Mouse (Mus musculus) liver, embryonic 14.5 days (tissue): ENCODE results near the gene Ctrb1. TPM values are rescaled to one million over a fixed set of nuclear protein-coding genes. Genes with fewer than 3 reads are reported as not detected.

Experiments used
- ATAC-seq: fragments of 200-750 bp; cut with Nextera tagmentation; 2 replicates; pipeline ENCODE4 v1.8.0; 2017; ENCODE audit warnings: moderate number of reproducible peaks, mild to moderate bottlenecking, moderate library complexity; ENCODE audit not compliant: insufficient read depth
- DNase-seq, 3 experiments: peaks; one replicate each; pipeline ENCODE4 v3.0.0-alpha.2; 2012 to 2013; ENCODE audit warnings: low read depth in 3 of 3, low spot score in 3 of 3
- H3K27ac ChIP-seq: fragments of 300-500 bp; sonication (generic); 2 replicates; pipeline ENCODE4 v1.5.1; 2014; ENCODE audit warnings: moderate library complexity, mild to moderate bottlenecking, control low read depth, inconsistent platforms
- H3K27me3 ChIP-seq: fragments of 300-500 bp; sonication (generic); 2 replicates; pipeline ENCODE4 v1.6.1; 2014; ENCODE audit warnings: mild to moderate bottlenecking, low read length, moderate library complexity; ENCODE audit not compliant: control insufficient read depth, insufficient read depth
- H3K36me3 ChIP-seq: fragments of 300-500 bp; sonication (generic); replicated peaks from 2 replicates; pipeline ENCODE4 v1.6.1; 2014; ENCODE audit warnings: low read depth; ENCODE audit not compliant: control insufficient read depth, insufficient read depth
- H3K4me1 ChIP-seq, 2 experiments: fragments of 200-500 bp in 1 of 2; fragments of 300-500 bp in 1 of 2; sonication (generic) in 1 of 2; replicated peaks; 2 replicates each; pipeline ENCODE4 v1.6.1; 2012 to 2014; ENCODE audit warnings: antibody characterized with exemption in 1 of 2, inconsistent platforms in 1 of 2, low read length in 1 of 2; ENCODE audit not compliant: control insufficient read depth in 2 of 2, insufficient read depth in 2 of 2
- H3K4me2 ChIP-seq: fragments of 300-500 bp; sonication (generic); 2 replicates; pipeline ENCODE4 v1.6.1; 2014; ENCODE audit warnings: low read depth, mild to moderate bottlenecking, control low read depth, moderate library complexity
- H3K4me3 ChIP-seq, 2 experiments: fragments of 200-500 bp in 1 of 2; fragments of 300-500 bp in 1 of 2; sonication (generic) in 1 of 2; 2 replicates each; pipeline ENCODE4 v1.5.1; 2012 to 2014; ENCODE audit warnings: low read depth in 2 of 2, low read length in 2 of 2, mild to moderate bottlenecking in 2 of 2, control low read depth in 1 of 2, inconsistent platforms in 1 of 2, moderate library complexity in 1 of 2; ENCODE audit not compliant: insufficient read depth in 1 of 2
- H3K9ac ChIP-seq: fragments of 300-500 bp; sonication (generic); replicated peaks from 2 replicates; pipeline ENCODE4 v1.6.1; 2014; ENCODE audit warnings: mild to moderate bottlenecking, control low read depth, moderate library complexity
- H3K9me3 ChIP-seq: fragments of 300-500 bp; sonication (generic); 2 replicates; pipeline ENCODE4 v1.6.1; 2016; ENCODE audit warnings: low read length, mixed read lengths; ENCODE audit not compliant: control insufficient read depth
- CTCF ChIP-seq: IDR thresholded peaks from 2 replicates; pipeline ENCODE4 v1.5.1; 2016; ENCODE audit warnings: antibody characterized with exemption, low read depth, control low read depth
- EP300 ChIP-seq: IDR thresholded peaks from 2 replicates; pipeline ENCODE4 v1.6.1; 2016; ENCODE audit warnings: antibody characterized with exemption, low read depth
- WGBS: fragments of 180-500 bp; shearing (Covaris S2); extraction: QIAGEN DNeasy Blood & Tissue Kit; methylation state at CpG from one replicate; pipeline ENCODE4 v1.1.7; 2014; ENCODE audit not compliant: insufficient replicate concordance; 5-methylcytosine and 5-hydroxymethylcytosine counted together
- microRNA-seq: library from miRNA; unstranded; fragments of <30 nt; microRNA quantifications from one replicate; pipeline ENCODE4, GENCODE M21; 2016
- polyA plus RNA-seq, 2 experiments: library from polyadenylated mRNA; depleted of rRNA in 1 of 2; stranded (reverse) in 1 of 2; unstranded in 1 of 2; fragments of >200 nt; fragmentation: Nextera tagmentation in 1 of 2; extraction: Ambion mirVana in 1 of 2; gene quantifications; 2 replicates each; pipeline versions ENCODE4 v1.2.1 to v1.2.3; 2012 to 2014

Gene Ctrb1
- polyA plus RNA-seq, 2 experiments = 1.5 to 2.5 TPM

DNA sequence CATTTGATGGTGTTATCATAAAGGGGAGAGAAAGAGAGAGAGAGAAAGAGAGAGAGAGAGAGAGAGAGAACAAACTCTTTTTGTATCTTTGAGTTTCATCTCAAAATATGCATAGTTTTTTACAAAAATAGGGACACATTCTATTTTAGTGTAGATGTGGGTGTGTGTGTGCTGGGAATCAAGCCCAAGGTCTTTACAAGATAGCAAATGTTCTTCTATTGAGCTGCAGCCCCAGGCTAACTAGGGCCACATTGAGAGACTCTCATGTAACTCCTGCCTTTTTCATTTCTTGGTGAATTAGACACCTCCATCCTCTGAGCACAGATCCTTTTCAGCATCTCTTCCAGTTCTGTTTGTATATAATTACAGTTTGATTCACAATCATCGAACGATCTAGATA, 49.7 kb downstream of the Ctrb1 start:
- TF ChIP-seq CTCF (no peak), EP300 (no peak)
- no peak overlapping the region for H3K9ac ChIP-seq
- no peak overlapping the region for H3K27ac ChIP-seq
- H3K27me3 ChIP-seq = no peaks in the 10 kb centered on the region
- no peak overlapping the region for H3K4me3 ChIP-seq
- H3K4me2 ChIP-seq = no peak overlapping the region
- H3K9me3 ChIP-seq = no peaks in the 10 kb centered on the region
- no peaks in the 10 kb centered on the region for H3K36me3 ChIP-seq
- ATAC-seq (no peak), DNase-seq (no peak)
- 82% methylated on average over 2 of the region's 2 CpGs for WGBS
- peaks cover 11 to 14% of the 10 kb centered on the region in 2 experiments for H3K4me1 ChIP-seq

DNA sequence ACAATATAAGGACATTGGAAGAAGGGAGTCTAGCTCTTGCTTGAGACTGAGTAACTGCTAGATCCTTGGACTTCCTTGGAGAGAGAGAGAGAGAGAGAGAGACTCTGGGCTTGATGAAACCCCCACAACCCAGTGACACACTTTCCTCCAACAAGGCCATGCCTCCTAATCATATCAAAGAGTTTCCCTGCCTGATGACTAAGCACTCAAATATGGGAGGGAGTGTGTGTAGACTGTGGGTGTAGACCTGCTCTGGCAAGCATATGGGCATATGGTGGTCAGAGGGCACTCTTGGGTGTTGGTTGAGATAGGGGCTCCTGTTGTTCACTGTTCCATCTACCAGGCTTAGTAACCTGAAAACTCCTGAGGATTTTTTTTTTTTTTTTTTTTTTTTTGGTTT, 52.7 kb downstream of the Ctrb1 start:
- Histone ChIP-seq H3K9ac (no peak overlapping the region), H3K36me3 (no peaks in the 10 kb centered on the region), H3K4me1 (peaks cover 8 to 11% of the 10 kb centered on the region in 2 experiments), H3K27ac (no peak overlapping the region), H3K4me3 (no peak overlapping the region), H3K9me3 (no peaks in the 10 kb centered on the region), H3K4me2 (no peak overlapping the region), H3K27me3 (no peaks in the 10 kb centered on the region)
- ATAC-seq (no peak), DNase-seq (no peak)
- TF ChIP-seq EP300 (no peak), CTCF (no peak)

Small RNA genes lying within 50 kb of the gene (microRNA-seq; reads per million reads assigned to microRNA genes)
- gene Mir7076 = not detected

Other genes with a start within 250 kb of the Ctrb1 start
- gene Wdr59, start 168.9 kb downstream of the Ctrb1 start, polyA plus RNA-seq (2012; rRNA removed) = 2.3 and 2.8 TPM in 2 replicates
- gene Wdr59, start 168.9 kb downstream of the Ctrb1 start, polyA plus RNA-seq (2014; fragmentation: Nextera tagmentation; extraction: Ambion mirVana) = 1.1 and 1.4 TPM in 2 replicates
- gene Znrf1, start 154.9 kb downstream of the Ctrb1 start, polyA plus RNA-seq (2012; rRNA removed) = 12.6 and 12.7 TPM in 2 replicates
- 4.4 and 5.4 TPM in 2 replicates for gene Znrf1, start 154.9 kb downstream of the Ctrb1 start, polyA plus RNA-seq (2014; fragmentation: Nextera tagmentation; extraction: Ambion mirVana)
- 0.10 and 0.13 TPM in 2 replicates for gene Ldhd, start 60.6 kb downstream of the Ctrb1 start, polyA plus RNA-seq (2012; rRNA removed)
- 0.09 TPM in 1 of 2 replicates, not detected in the other for gene Ldhd, start 60.6 kb downstream of the Ctrb1 start, polyA plus RNA-seq (2014; fragmentation: Nextera tagmentation; extraction: Ambion mirVana)
- gene Zfp1, start 47.6 kb downstream of the Ctrb1 start, polyA plus RNA-seq (2012; rRNA removed) = 2.7 and 3.9 TPM in 2 replicates
- 4.0 and 4.4 TPM in 2 replicates for gene Zfp1, start 47.6 kb downstream of the Ctrb1 start, polyA plus RNA-seq (2014; fragmentation: Nextera tagmentation; extraction: Ambion mirVana)
- gene Bcar1, start 52.8 kb upstream of the Ctrb1 start, polyA plus RNA-seq (2012; rRNA removed) = 5.6 and 6.7 TPM in 2 replicates
- gene Bcar1, start 52.8 kb upstream of the Ctrb1 start, polyA plus RNA-seq (2014; fragmentation: Nextera tagmentation; extraction: Ambion mirVana) = 4.3 and 4.9 TPM in 2 replicates
- 13.2 and 46.8 TPM in 2 replicates for gene Cfdp1, start 163.3 kb upstream of the Ctrb1 start, polyA plus RNA-seq (2012; rRNA removed)
- 82.8 and 93.3 TPM in 2 replicates for gene Cfdp1, start 163.3 kb upstream of the Ctrb1 start, polyA plus RNA-seq (2014; fragmentation: Nextera tagmentation; extraction: Ambion mirVana)
- gene Tmem170, start 185.7 kb upstream of the Ctrb1 start, polyA plus RNA-seq (2012; rRNA removed) = 1.9 and 2.3 TPM in 2 replicates
- gene Tmem170, start 185.7 kb upstream of the Ctrb1 start, polyA plus RNA-seq (2014; fragmentation: Nextera tagmentation; extraction: Ambion mirVana) = 1.8 and 2.1 TPM in 2 replicates
- 0.02 and 0.03 TPM in 2 replicates for gene Chst5, start 219.4 kb upstream of the Ctrb1 start, polyA plus RNA-seq (2012; rRNA removed)
- not detected in 2 replicates for gene Chst5, start 219.4 kb upstream of the Ctrb1 start, polyA plus RNA-seq (2014; fragmentation: Nextera tagmentation; extraction: Ambion mirVana)
- 1.4 and 1.7 TPM in 2 replicates for gene Tmem231, start 242.9 kb upstream of the Ctrb1 start, polyA plus RNA-seq (2012; rRNA removed)
- gene Tmem231, start 242.9 kb upstream of the Ctrb1 start, polyA plus RNA-seq (2014; fragmentation: Nextera tagmentation; extraction: Ambion mirVana) = 2.0 and 2.4 TPM in 2 replicates
- 26.5 and 50.5 TPM in 2 replicates for gene Gabarapl2, start 249.7 kb upstream of the Ctrb1 start, polyA plus RNA-seq (2012; rRNA removed)
- gene Gabarapl2, start 249.7 kb upstream of the Ctrb1 start, polyA plus RNA-seq (2014; fragmentation: Nextera tagmentation; extraction: Ambion mirVana) = 184 and 188 TPM in 2 replicates